Comparison of ENCODE assay signal across 7 mouse cellular contexts in the genomic region with DNA sequence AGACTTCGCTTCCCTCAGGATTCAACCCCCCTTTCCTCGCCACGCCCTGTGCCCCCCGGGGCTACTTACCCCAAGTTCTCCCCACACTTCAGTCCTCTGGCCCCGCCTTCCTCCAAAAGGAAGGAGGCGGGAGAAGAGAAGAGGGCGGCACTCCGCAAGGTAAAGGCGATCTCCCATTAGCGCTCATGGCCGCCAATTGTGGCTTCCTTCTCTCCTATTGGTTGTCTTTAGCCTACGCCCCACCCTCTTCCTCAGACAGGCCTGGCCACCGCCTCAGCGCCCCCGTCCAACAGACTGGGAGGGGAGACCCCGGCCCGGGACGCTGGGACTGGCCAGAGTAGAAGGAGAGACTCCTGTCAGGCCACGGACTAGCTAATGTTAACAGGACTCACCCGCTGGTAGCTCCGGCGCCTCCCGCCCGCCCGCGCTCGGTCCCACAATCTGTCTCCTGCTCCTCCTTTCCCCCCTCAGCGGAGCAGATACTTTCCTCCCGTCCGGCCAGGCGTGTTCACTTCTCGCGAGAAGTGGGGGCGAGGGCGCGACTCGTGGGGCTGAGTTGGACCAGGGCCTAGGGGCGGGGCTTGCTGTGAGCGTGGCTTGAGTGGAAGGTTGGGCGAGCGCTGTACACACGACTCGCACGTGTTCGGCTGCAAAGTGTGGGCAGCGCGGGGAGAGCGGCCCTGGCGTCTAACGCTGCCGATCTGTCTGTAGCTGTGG. TPM values are rescaled to one million over a fixed set of nuclear protein-coding genes. Genes with fewer than 3 reads are reported as not detected.
DNase-seq lines count a peak whose midpoint lies in the region; ATAC-seq and TF ChIP-seq lines count a peak whose summit lies in the region.

Gene Gm28047, minus strand, starts transcription at position 98 of the 717 bp plus-strand sequence.
Gene Atf7, minus strand, starts transcription at position 495 of the 717 bp plus-strand sequence.

- 0 out of 2 replicates have a peak, but pooled peaks have one; percentile 8 for TF ChIP-seq CTCF in intestine, postnatal 0 days (IDR thresholded peaks at IDR 0.05; ENCODE audit: low read depth)
- TF ChIP-seq CTCF in small intestine, adult 2 months (IDR thresholded peaks at IDR 0.05; ENCODE audit: extremely low read depth, insufficient read length, insufficient replicate concordance, low read depth, low read length) = no peak

- H3K36me3 ChIP-seq in embryonic facial prominence, embryonic 10.5 days (replicated peaks) = no peaks in the 10 kb centered on the region; the same call in 1 of the 2 replicates
- H3K36me3 ChIP-seq in intestine, postnatal 0 days (ENCODE audit: control insufficient read depth, insufficient read depth) = no peaks in the 10 kb centered on the region
- no peaks in the 10 kb centered on the region for H3K36me3 ChIP-seq in midbrain, embryonic 12.5 days
- H3K36me3 ChIP-seq in small intestine, adult 2 months (ENCODE audit: control insufficient read depth, insufficient read depth, low read length) = peaks cover 1% of the 10 kb centered on the region; the same call in 1 of the 2 replicates

- H3K4me3 ChIP-seq in embryonic facial prominence, embryonic 10.5 days = peak within 1 kb of the TSS; percentile 66
- H3K4me3 ChIP-seq in intestine, postnatal 0 days (ENCODE audit: low read depth, low read length) = peak within 1 kb of the TSS; percentile 61
- peak within 1 kb of the TSS; percentile 72 for H3K4me3 ChIP-seq in midbrain, embryonic 12.5 days
- peak within 1 kb of the TSS; percentile 78 for H3K4me3 ChIP-seq in small intestine, adult 2 months (ENCODE audit: low read depth, low read length)

- peak; percentile 100 for DNase-seq in adrenal gland, postnatal 10 days
- peak; percentile 99 for DNase-seq in embryonic facial prominence, embryonic 10.5 days (ENCODE audit: low spot score)
- peak; percentile 89 for DNase-seq in gonadal fat pad, adult 2 months (ENCODE audit: low read depth)
- peak; percentile 100 for DNase-seq in left cerebral cortex, postnatal 4 days

- no peaks in the 10 kb centered on the region for H3K9me3 ChIP-seq in embryonic facial prominence, embryonic 10.5 days
- H3K9me3 ChIP-seq in intestine, postnatal 0 days (ENCODE audit: control insufficient read depth) = no peaks in the 10 kb centered on the region
- no peaks in the 10 kb centered on the region for H3K9me3 ChIP-seq in midbrain, embryonic 12.5 days

- WGBS in embryonic facial prominence, embryonic 10.5 days = under 1% methylated on average over 51 of the region's 51 CpGs
- under 1% methylated on average over 51 of the region's 51 CpGs for WGBS in intestine, postnatal 0 days
- under 1% methylated on average over 51 of the region's 51 CpGs for WGBS in midbrain, embryonic 12.5 days
- under 1% methylated on average over 51 of the region's 51 CpGs for WGBS in small intestine, adult 2 months

- intact Hi-C loops in left cerebral cortex, postnatal 4 days (cut with DNase I) = loop anchor here (5.0 kb wide), 1 partner anchor 47 kb away; the partner anchor contains the start of gene Atp5g2

- peak within 1 kb of the TSS; percentile 57 for H3K9ac ChIP-seq in intestine, postnatal 0 days (ENCODE audit: low read depth, low read length)
- peak within 1 kb of the TSS; percentile 79 for H3K9ac ChIP-seq in midbrain, embryonic 12.5 days (replicated peaks)

- H3K27me3 ChIP-seq in embryonic facial prominence, embryonic 10.5 days (replicated peaks; ENCODE audit: low read depth, poor library complexity, severe bottlenecking) = no peaks in the 10 kb centered on the region
- H3K27me3 ChIP-seq in intestine, postnatal 0 days (replicated peaks; ENCODE audit: control insufficient read depth, insufficient read depth, low read length) = no peaks in the 10 kb centered on the region
- no peaks in the 10 kb centered on the region for H3K27me3 ChIP-seq in midbrain, embryonic 12.5 days
- no peaks in the 10 kb centered on the region for H3K27me3 ChIP-seq in small intestine, adult 2 months (ENCODE audit: control insufficient read depth, insufficient read depth, low read length)

- H3K27ac ChIP-seq in embryonic facial prominence, embryonic 10.5 days (replicated peaks) = peak within 1 kb of the TSS; percentile 95
- peak within 1 kb of the TSS; percentile 95 for H3K27ac ChIP-seq in intestine, postnatal 0 days (ENCODE audit: low read depth, low read length)
- H3K27ac ChIP-seq in midbrain, embryonic 12.5 days (replicated peaks) = peak within 1 kb of the TSS; percentile 97
- H3K27ac ChIP-seq in small intestine, adult 2 months (ENCODE audit: insufficient read depth, low read depth, low read length) = peak within 1 kb of the TSS; percentile 90

- H3K4me2 ChIP-seq in intestine, postnatal 0 days (replicated peaks; ENCODE audit: low read depth) = peak within 1 kb of the TSS; percentile 76
- peak within 1 kb of the TSS; percentile 86 for H3K4me2 ChIP-seq in midbrain, embryonic 12.5 days (replicated peaks)

- peaks cover 22% of the 10 kb centered on the region for H3K4me1 ChIP-seq in embryonic facial prominence, embryonic 10.5 days
- H3K4me1 ChIP-seq in intestine, postnatal 0 days (replicated peaks; ENCODE audit: control insufficient read depth, insufficient read depth, low read length) = no peaks in the 10 kb centered on the region
- H3K4me1 ChIP-seq in midbrain, embryonic 12.5 days = peaks cover 19% of the 10 kb centered on the region
- H3K4me1 ChIP-seq in small intestine, adult 2 months (ENCODE audit: control insufficient read depth, insufficient read depth, insufficient read length, low read length) = 0 out of 2 replicates have a peak, but pooled peaks cover 2% of the 10 kb centered on the region

- ATAC-seq in intestine, postnatal 0 days = peak; percentile 98
- peak; percentile 99 for ATAC-seq in midbrain, embryonic 12.5 days (ENCODE audit: low FRiP score, low read depth)

- peak; percentile 61 for TF ChIP-seq POLR2A in small intestine, adult 2 months (IDR thresholded peaks at IDR 0.05; ENCODE audit: low read depth, low read length)

RNA-seq across cellular contexts. Expression of gene Gm28047, which starts in this region (rescaled TPM):
- total RNA-seq in adrenal gland, postnatal 10 days (2021) = 1 to 10 TPM in 1 of 2 experiments, not detected in 1; 1.5 TPM
- not detected in 2 replicates for polyA plus RNA-seq in embryonic facial prominence, embryonic 10.5 days (2016; fragmentation: Nextera tagmentation; extraction: Ambion mirVana)
- not detected in 2 replicates for polyA plus RNA-seq in gonadal fat pad, adult 2 months (2012; rRNA removed)
- not detected in 2 replicates for polyA plus RNA-seq in intestine, postnatal 0 days (2015; fragmentation: Nextera tagmentation; extraction: Ambion mirVana)
- 1 to 10 TPM in 1 of 2 experiments, not detected in 1; 2.2 TPM for total RNA-seq in left cerebral cortex, postnatal 4 days (2021)
- polyA plus RNA-seq in midbrain, embryonic 12.5 days (2016; fragmentation: Nextera tagmentation; extraction: Ambion mirVana) = 0.18 TPM in 1 of 2 replicates, not detected in the other
- not detected in 2 replicates for polyA plus RNA-seq in small intestine, adult 2 months (2012; rRNA removed)

RNA-seq across cellular contexts. Expression of gene Atf7, which starts in this region (rescaled TPM):
- 10 to 100 TPM; 68.5 to 80.8 TPM for total RNA-seq in adrenal gland, postnatal 10 days (2021)
- polyA plus RNA-seq in embryonic facial prominence, embryonic 10.5 days (2016; fragmentation: Nextera tagmentation; extraction: Ambion mirVana) = 22.2 and 25.1 TPM in 2 replicates
- 70.4 and 84.8 TPM in 2 replicates for polyA plus RNA-seq in gonadal fat pad, adult 2 months (2012; rRNA removed)
- 15.0 and 17.1 TPM in 2 replicates for polyA plus RNA-seq in intestine, postnatal 0 days (2015; fragmentation: Nextera tagmentation; extraction: Ambion mirVana)
- 10 to 100 TPM; 41.7 to 46.1 TPM for total RNA-seq in left cerebral cortex, postnatal 4 days (2021)
- 17.0 and 20.1 TPM in 2 replicates for polyA plus RNA-seq in midbrain, embryonic 12.5 days (2016; fragmentation: Nextera tagmentation; extraction: Ambion mirVana)
- 20.4 and 38.6 TPM in 2 replicates for polyA plus RNA-seq in small intestine, adult 2 months (2012; rRNA removed)

Comparison
In these comparisons a context has a peak if more than half of its experiments do, and no peak if none do; other contexts are left out.
1. Peak in every context shown above with its lines: DNase-seq, ATAC-seq, H3K4me3 ChIP-seq and H3K27ac ChIP-seq.